Mouse (Mus musculus) myocyte (in vitro differentiated cells): Measurements from ENCODE around the gene Atg4c.

ENCODE experiments used
- CEBPB ChIP-seq: IDR thresholded peaks from 2 replicates; pipeline ENCODE4 v1.6.1; 2011; ENCODE audit warnings: mild to moderate bottlenecking, moderate library complexity; ENCODE audit not compliant: poor library complexity, insufficient read depth, severe bottlenecking
- E2F4 ChIP-seq: IDR thresholded peaks from one replicate; pipeline ENCODE4 v1.6.1; 2011; ENCODE audit warnings: mild to moderate bottlenecking, control low read depth, moderate library complexity; ENCODE audit not compliant: insufficient read depth
- MAX ChIP-seq: IDR thresholded peaks from one replicate; pipeline ENCODE4 v1.6.1; 2011; ENCODE audit warnings: low read depth, mild to moderate bottlenecking, control low read depth
- MYOD1 ChIP-seq, 3 experiments: IDR thresholded peaks; one replicate each; pipeline ENCODE4 v1.6.1; 2011; ENCODE audit warnings: control low read depth in 2 of 3, low read depth in 2 of 3, mild to moderate bottlenecking in 2 of 3, moderate library complexity in 1 of 3; ENCODE audit not compliant: insufficient read length in 2 of 3, control insufficient read depth in 1 of 3
- MYOG ChIP-seq, 3 experiments: IDR thresholded peaks; one replicate each; pipeline ENCODE4 v1.6.1; 2011; ENCODE audit warnings: control low read depth in 2 of 3, low read depth in 2 of 3, mild to moderate bottlenecking in 2 of 3; ENCODE audit not compliant: insufficient read length in 2 of 3, control insufficient read depth in 1 of 3, insufficient read depth in 1 of 3
- POLR2A ChIP-seq: IDR thresholded peaks from one replicate; pipeline ENCODE4 v1.6.1; 2011; ENCODE audit warnings: low read depth, mild to moderate bottlenecking, control low read depth, moderate library complexity; ENCODE audit not compliant: insufficient read length
- POLR2AphosphoS2 ChIP-seq: IDR thresholded peaks from one replicate; pipeline ENCODE4 v1.6.1; 2011; ENCODE audit warnings: low read depth, control low read depth; ENCODE audit not compliant: insufficient read length
- REST ChIP-seq: IDR thresholded peaks from one replicate; pipeline ENCODE4 v1.6.1; 2011; ENCODE audit warnings: mild to moderate bottlenecking, control low read depth, moderate library complexity; ENCODE audit not compliant: insufficient read depth, insufficient read length
- SRF ChIP-seq: IDR thresholded peaks from one replicate; pipeline ENCODE4 v1.6.1; 2011; ENCODE audit warnings: low read depth; ENCODE audit not compliant: control insufficient read depth, insufficient read length
- TCF12 ChIP-seq: IDR thresholded peaks from one replicate; pipeline ENCODE4 v1.6.1; 2011; ENCODE audit warnings: mild to moderate bottlenecking, control low read depth; ENCODE audit not compliant: poor library complexity, insufficient read depth, severe bottlenecking
- TCF3 ChIP-seq: IDR thresholded peaks from one replicate; pipeline ENCODE4 v1.6.1; 2011; ENCODE audit warnings: low read depth, control low read depth; ENCODE audit not compliant: insufficient read length
- USF1 ChIP-seq: IDR thresholded peaks from one replicate; pipeline ENCODE4 v1.6.1; 2011; ENCODE audit warnings: low read depth, mild to moderate bottlenecking, control low read depth, moderate library complexity

DNA sequence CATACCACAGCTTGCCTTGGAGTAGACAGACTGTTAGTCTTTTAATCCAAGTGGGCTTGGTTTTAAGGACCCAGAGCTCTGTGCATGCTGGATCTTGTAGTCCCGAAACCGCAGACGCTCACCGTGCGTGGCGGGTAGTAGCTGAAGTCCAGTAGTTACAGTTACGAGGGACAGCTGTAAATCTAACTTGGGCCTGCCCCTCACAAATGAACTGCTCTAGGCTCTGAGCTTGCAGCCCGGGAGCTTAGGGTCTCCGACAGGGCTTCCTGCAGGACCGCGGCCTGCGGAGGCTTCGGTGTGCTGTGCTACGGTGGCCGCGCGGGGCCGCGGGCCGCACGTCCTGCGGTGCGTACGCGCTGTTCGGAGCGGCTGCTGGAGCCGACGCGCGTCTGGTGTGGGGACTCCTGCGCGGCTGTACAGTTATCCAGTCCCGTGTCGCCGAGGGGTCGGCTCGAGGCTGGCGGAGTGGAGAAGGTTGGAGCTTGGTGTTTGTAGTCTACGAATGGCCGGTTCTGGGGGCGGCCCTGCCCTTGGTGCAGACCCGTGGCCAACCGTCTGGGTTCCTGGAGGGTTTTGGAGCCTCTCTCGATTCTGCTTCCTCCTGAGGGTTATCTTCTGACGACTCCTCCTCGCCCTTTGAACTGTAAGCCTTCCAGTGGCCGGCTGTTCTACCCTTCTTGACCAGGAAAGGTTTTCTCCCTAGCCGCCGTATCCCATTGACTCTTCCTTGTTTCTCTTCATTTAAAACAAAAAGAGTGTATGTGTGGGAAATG lies at the start of gene Atg4c:
- TF ChIP-seq POLR2A, result peak; percentile 81
- TF ChIP-seq POLR2AphosphoS2, result peak; percentile 85
- no peak for TF ChIP-seq MAX
- no peak for TF ChIP-seq SRF
- TF ChIP-seq TCF12, result no peak
- TF ChIP-seq CEBPB, result no peak
- no peak for TF ChIP-seq E2F4
- no peak for TF ChIP-seq REST
- TF ChIP-seq USF1, result no peak
- TF ChIP-seq MYOG (IDR thresholded peaks at IDR 0.05; ENCODE audit: control insufficient read depth in 1 of 3, insufficient read depth in 1 of 3, insufficient read length in 2 of 3, low read depth in 2 of 3), result peak in 2 of 3 experiments; percentile 62 to 69
- TF ChIP-seq MYOD1 (IDR thresholded peaks at IDR 0.05; ENCODE audit: control insufficient read depth in 1 of 3, insufficient read length in 2 of 3, low read depth in 2 of 3), result peak in 1 of 3 experiments; percentile 44
- TF ChIP-seq TCF3, result no peak
